Mouse (Mus musculus): ENCODE measurements around the gene Etv1. TPM values are rescaled to one million over a fixed set of nuclear protein-coding genes. Genes with fewer than 3 reads are reported as not detected.

The Etv1 gene
- 0.37 TPM for total RNA-seq (2023)

DNA sequence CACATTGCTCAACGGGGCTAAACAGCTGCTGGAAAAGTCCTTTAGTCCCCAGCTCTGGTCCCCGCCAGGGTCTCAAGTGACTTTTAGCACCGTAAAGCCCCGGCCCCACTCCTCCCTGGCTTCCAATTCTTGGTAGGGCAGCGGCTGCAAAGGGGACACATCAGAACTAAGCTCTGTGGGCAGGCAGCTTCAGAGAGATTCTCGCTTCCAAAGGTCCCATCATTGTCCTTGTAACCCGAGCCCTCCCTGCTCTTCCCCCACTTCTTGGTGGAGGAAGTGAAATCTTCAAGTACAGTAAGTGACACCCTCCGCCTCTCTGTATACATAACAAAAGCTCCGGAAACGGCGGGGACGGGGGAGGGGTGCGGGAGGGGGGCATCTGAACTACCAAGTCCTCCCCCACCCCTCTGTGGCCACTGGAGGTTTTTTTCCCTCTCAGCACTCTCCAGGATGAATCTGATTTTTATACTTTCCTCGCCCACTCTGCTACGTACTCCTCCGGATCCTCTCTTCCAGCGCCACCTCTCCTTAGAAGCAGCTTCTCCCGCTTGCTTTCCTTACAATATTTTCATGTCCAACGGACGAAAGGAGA lies at the start of gene Etv1:
Etv1 (plus strand) TSS at position 195 of the 592 bp plus-strand sequence.

